Mouse (Mus musculus): ENCODE measurements around the gene Dnah8. TPM values are rescaled to one million over a fixed set of nuclear protein-coding genes. Genes with fewer than 3 reads are reported as not detected.

Gene Dnah8
- polyA plus RNA-seq, 1 experiment from 2014 or later: 1.4 TPM

- no peaks in the 10 kb centered on the region; the same call in 1 of the 2 replicates for H3K36me3 ChIP-seq
- H3K4me1 ChIP-seq (replicated peaks): no peaks in the 10 kb centered on the region
- no peak overlapping the region for H3K4me2 ChIP-seq
- WGBS (ENCODE audit: insufficient replicate concordance): 71% methylated on average over 5 of the region's 5 CpGs
- H3K9me3 ChIP-seq (replicated peaks): no peaks in the 10 kb centered on the region
- DNase-seq: no peak
- H3K27me3 ChIP-seq: no peaks in the 10 kb centered on the region
- ATAC-seq (ENCODE audit: low read depth): no peak
- H3K9ac ChIP-seq: no peak overlapping the region
- no peak overlapping the region for H3K27ac ChIP-seq
- H3K4me3 ChIP-seq (replicated peaks): no peak overlapping the region
These were observed 94.9 kb downstream of the Dnah8 start for GRCm38 (mm10) chr17:30719031-30719430.

- WGBS (ENCODE audit: insufficient replicate concordance): 53% methylated on average over 4 of the region's 4 CpGs
- DNase-seq (no peak), ATAC-seq (ENCODE audit: low read depth) (no peak)
- Histone ChIP-seq H3K4me1 (replicated peaks) (peaks cover 4% of the 10 kb centered on the region; the same call in 1 of the 2 replicates), H3K27me3 (no peaks in the 10 kb centered on the region), H3K36me3 (0 out of 2 replicates have a peak, but pooled peaks cover 4% of the 10 kb centered on the region), H3K9me3 (replicated peaks) (no peaks in the 10 kb centered on the region), H3K9ac (no peak overlapping the region), H3K4me3 (replicated peaks) (no peak overlapping the region), H3K4me2 (no peak overlapping the region), H3K27ac (no peak overlapping the region)
These were observed 103.6 kb downstream of the Dnah8 start for GRCm38 (mm10) chr17:30727788-30728187.

- ATAC-seq (ENCODE audit: low read depth): no peak
- no peak overlapping the region for H3K27ac ChIP-seq
- no peak overlapping the region for H3K4me3 ChIP-seq (replicated peaks)
- WGBS (ENCODE audit: insufficient replicate concordance): 61% methylated on average over 3 of the region's 3 CpGs
- H3K9me3 ChIP-seq (replicated peaks): no peaks in the 10 kb centered on the region
- H3K4me2 ChIP-seq: no peak overlapping the region
- no peaks in the 10 kb centered on the region for H3K36me3 ChIP-seq
- H3K9ac ChIP-seq: no peak overlapping the region
- peaks cover 4% of the 10 kb centered on the region; the same call in 1 of the 2 replicates for H3K4me1 ChIP-seq (replicated peaks)
- no peak for DNase-seq
- H3K27me3 ChIP-seq: no peaks in the 10 kb centered on the region
These were observed 108.6 kb downstream of the Dnah8 start for GRCm38 (mm10) chr17:30732736-30733135.

GRCm38 (mm10) chr17:30734770-30735169 is 110.6 kb downstream of the Dnah8 start:
- no peak overlapping the region for H3K9ac ChIP-seq
- no peaks in the 10 kb centered on the region for H3K36me3 ChIP-seq
- H3K4me1 ChIP-seq (replicated peaks): peaks cover 4% of the 10 kb centered on the region; the same call in 1 of the 2 replicates
- ATAC-seq (ENCODE audit: low read depth) (no peak), DNase-seq (no peak)
- H3K27me3 ChIP-seq: no peaks in the 10 kb centered on the region
- 77% methylated on average over 8 of the region's 8 CpGs for WGBS (ENCODE audit: insufficient replicate concordance)
- H3K4me2 ChIP-seq: no peak overlapping the region
- no peak overlapping the region for H3K27ac ChIP-seq
- no peaks in the 10 kb centered on the region for H3K9me3 ChIP-seq (replicated peaks)
- no peak overlapping the region for H3K4me3 ChIP-seq (replicated peaks)

- no peaks in the 10 kb centered on the region for H3K27me3 ChIP-seq
- H3K9ac ChIP-seq: no peak overlapping the region
- peaks cover 4% of the 10 kb centered on the region; the same call in 1 of the 2 replicates for H3K4me1 ChIP-seq (replicated peaks)
- no peak overlapping the region for H3K27ac ChIP-seq
- no peaks in the 10 kb centered on the region for H3K9me3 ChIP-seq (replicated peaks)
- H3K36me3 ChIP-seq: no peaks in the 10 kb centered on the region
- no peak overlapping the region for H3K4me3 ChIP-seq (replicated peaks)
- no peak overlapping the region for H3K4me2 ChIP-seq
- no peak for ATAC-seq (ENCODE audit: low read depth)
- WGBS (ENCODE audit: insufficient replicate concordance): 79% methylated on average over 2 of the region's 2 CpGs
- no peak for DNase-seq
These were observed 111.3 kb downstream of the Dnah8 start for GRCm38 (mm10) chr17:30735454-30735853.

- no peak for DNase-seq
- ATAC-seq (ENCODE audit: low read depth): no peak
- Histone ChIP-seq H3K36me3 (no peaks in the 10 kb centered on the region), H3K4me1 (replicated peaks) (no peaks in the 10 kb centered on the region), H3K27me3 (no peaks in the 10 kb centered on the region), H3K9me3 (replicated peaks) (no peaks in the 10 kb centered on the region), H3K9ac (no peak overlapping the region), H3K4me3 (replicated peaks) (no peak overlapping the region), H3K27ac (no peak overlapping the region), H3K4me2 (no peak overlapping the region)
- 41% methylated on average over 6 of the region's 6 CpGs for WGBS (ENCODE audit: insufficient replicate concordance)
These were observed 113.6 kb downstream of the Dnah8 start for GRCm38 (mm10) chr17:30737797-30738196.

- DNase-seq: no peak
- no peak overlapping the region for H3K9ac ChIP-seq
- no peaks in the 10 kb centered on the region for H3K9me3 ChIP-seq (replicated peaks)
- H3K4me3 ChIP-seq (replicated peaks): no peak overlapping the region
- no peaks in the 10 kb centered on the region for H3K36me3 ChIP-seq
- no peaks in the 10 kb centered on the region for H3K27me3 ChIP-seq
- H3K27ac ChIP-seq: no peak overlapping the region
- no peaks in the 10 kb centered on the region for H3K4me1 ChIP-seq (replicated peaks)
- no peak for ATAC-seq (ENCODE audit: low read depth)
- WGBS (ENCODE audit: insufficient replicate concordance): 75% methylated on average over 3 of the region's 3 CpGs
- H3K4me2 ChIP-seq: no peak overlapping the region
These were observed 115.6 kb downstream of the Dnah8 start for GRCm38 (mm10) chr17:30739769-30740168.

GRCm38 (mm10) chr17:30743947-30744346 is 119.8 kb downstream of the Dnah8 start:
- Histone ChIP-seq H3K27ac (no peak overlapping the region), H3K4me2 (no peak overlapping the region), H3K27me3 (no peaks in the 10 kb centered on the region), H3K4me1 (replicated peaks) (no peaks in the 10 kb centered on the region), H3K9ac (no peak overlapping the region), H3K4me3 (replicated peaks) (no peak overlapping the region), H3K9me3 (replicated peaks) (no peaks in the 10 kb centered on the region), H3K36me3 (no peaks in the 10 kb centered on the region)
- DNase-seq (no peak), ATAC-seq (ENCODE audit: low read depth) (no peak)
- WGBS (ENCODE audit: insufficient replicate concordance): 60% methylated on average over 3 of the region's 3 CpGs

- H3K27me3 ChIP-seq: no peaks in the 10 kb centered on the region
- no peaks in the 10 kb centered on the region for H3K4me1 ChIP-seq (replicated peaks)
- no peaks in the 10 kb centered on the region for H3K36me3 ChIP-seq
- no peak overlapping the region for H3K4me3 ChIP-seq (replicated peaks)
- 57% methylated on average over 29 of the region's 29 CpGs for WGBS (ENCODE audit: insufficient replicate concordance)
- no peak for ATAC-seq (ENCODE audit: low read depth)
- no peak overlapping the region for H3K9ac ChIP-seq
- H3K9me3 ChIP-seq (replicated peaks): no peaks in the 10 kb centered on the region
- DNase-seq: no peak
- H3K27ac ChIP-seq: no peak overlapping the region
- H3K4me2 ChIP-seq: no peak overlapping the region
These were observed 122.2 kb downstream of the Dnah8 start for GRCm38 (mm10) chr17:30746056-30747024.

- Histone ChIP-seq H3K4me2 (no peak overlapping the region), H3K4me1 (replicated peaks) (no peaks in the 10 kb centered on the region), H3K36me3 (no peaks in the 10 kb centered on the region), H3K27me3 (no peaks in the 10 kb centered on the region), H3K27ac (no peak overlapping the region), H3K4me3 (replicated peaks) (no peak overlapping the region), H3K9me3 (replicated peaks) (no peaks in the 10 kb centered on the region), H3K9ac (no peak overlapping the region)
- DNase-seq (no peak), ATAC-seq (ENCODE audit: low read depth) (no peak)
- 78% methylated on average over 12 of the region's 12 CpGs for WGBS (ENCODE audit: insufficient replicate concordance)
These were observed 125.2 kb downstream of the Dnah8 start for GRCm38 (mm10) chr17:30749391-30749790.

- Histone ChIP-seq H3K4me1 (replicated peaks) (no peaks in the 10 kb centered on the region), H3K4me2 (no peak overlapping the region), H3K4me3 (replicated peaks) (no peak overlapping the region), H3K9me3 (replicated peaks) (no peaks in the 10 kb centered on the region), H3K9ac (no peak overlapping the region), H3K27ac (no peak overlapping the region), H3K36me3 (no peaks in the 10 kb centered on the region), H3K27me3 (no peaks in the 10 kb centered on the region)
- ATAC-seq (ENCODE audit: low read depth): no peak
- WGBS (ENCODE audit: insufficient replicate concordance): 50% methylated on average over 6 of the region's 6 CpGs
- no peak for DNase-seq
These were observed 126.1 kb downstream of the Dnah8 start for GRCm38 (mm10) chr17:30750269-30750668.

Data from liver, embryonic 13.5 days (tissue).